Mouse (Mus musculus) neural tube, embryonic 13.5 days (tissue): ENCODE measurements around the gene Rccd1. TPM values are rescaled to one million over a fixed set of nuclear protein-coding genes. Genes with fewer than 3 reads are reported as not detected.

Experiments used
- ATAC-seq: fragments of 200-750 bp; cut with Nextera tagmentation; 2 replicates; pipeline ENCODE4 v1.8.0; 2017; ENCODE audit warnings: low read depth, mild to moderate bottlenecking, moderate TSS enrichment, moderate library complexity
- H3K27ac ChIP-seq: fragments of 300-500 bp; sonication (generic); replicated peaks from 2 replicates; pipeline ENCODE4 v1.5.1; 2015; ENCODE audit warnings: moderate library complexity, mild to moderate bottlenecking, inconsistent platforms
- H3K27me3 ChIP-seq: fragments of 300-500 bp; sonication (generic); 2 replicates; pipeline ENCODE4 v1.6.1; 2015; ENCODE audit warnings: mild to moderate bottlenecking, inconsistent platforms
- H3K36me3 ChIP-seq: fragments of 300-500 bp; sonication (generic); 2 replicates; pipeline ENCODE4 v1.6.1; 2015; ENCODE audit warnings: mild to moderate bottlenecking, inconsistent platforms
- H3K4me1 ChIP-seq: fragments of 300-500 bp; sonication (generic); replicated peaks from 2 replicates; pipeline ENCODE4 v1.6.1; 2015; ENCODE audit warnings: inconsistent platforms
- H3K4me2 ChIP-seq: fragments of 300-500 bp; sonication (generic); 2 replicates; pipeline ENCODE4 v1.6.1; 2015; ENCODE audit warnings: inconsistent platforms, mild to moderate bottlenecking, moderate library complexity
- H3K4me3 ChIP-seq: fragments of 300-500 bp; sonication (generic); 2 replicates; pipeline ENCODE4 v1.5.1; 2015; ENCODE audit warnings: mild to moderate bottlenecking, inconsistent platforms
- H3K9ac ChIP-seq: fragments of 300-500 bp; sonication (generic); 2 replicates; pipeline ENCODE4 v1.6.1; 2015; ENCODE audit warnings: moderate library complexity, mild to moderate bottlenecking, inconsistent platforms
- H3K9me3 ChIP-seq: fragments of 300-500 bp; sonication (generic); 2 replicates; pipeline ENCODE4 v1.6.1; 2016; ENCODE audit warnings: inconsistent platforms
- WGBS: fragments of 180-500 bp; shearing (Covaris S2); methylation state at CpG from one replicate; pipeline ENCODE4 v1.1.7; 2015; 5-methylcytosine and 5-hydroxymethylcytosine counted together
- polyA plus RNA-seq: library from polyadenylated mRNA; unstranded; fragments of >200 nt; fragmentation: Nextera tagmentation; extraction: Ambion mirVana; gene quantifications from 2 replicates; pipeline ENCODE4 v1.2.1, GENCODE M21; 2015

Gene Rccd1
- polyA plus RNA-seq, 1 experiment from 2014 or later, result 12.6 TPM

DNA sequence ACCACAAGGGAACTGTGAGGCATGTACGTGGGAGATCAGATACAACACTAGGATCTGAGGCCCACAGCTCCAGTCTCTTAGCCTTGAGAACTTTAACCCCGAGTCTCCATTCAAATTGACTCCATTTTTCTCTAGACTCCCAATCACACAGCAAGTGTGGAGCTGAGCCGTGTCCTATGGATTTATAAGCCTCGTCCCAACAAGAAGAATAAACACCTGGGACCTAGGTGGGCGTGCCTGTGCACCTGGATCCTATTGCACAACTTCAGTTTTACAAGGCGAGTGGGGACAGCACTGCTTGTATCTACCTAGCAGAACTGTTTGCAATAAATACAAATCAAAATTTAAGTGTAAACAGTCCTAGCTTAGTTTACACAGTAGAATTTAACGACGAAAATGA, 918 bp downstream of the Rccd1 start:
- 20% methylated on average over 8 of the region's 8 CpGs for WGBS
- no peaks in the 10 kb centered on the region for H3K27me3 ChIP-seq
- H3K4me2 ChIP-seq, result peak overlapping the region; percentile 82
- H3K4me3 ChIP-seq, result peak overlapping the region; percentile 62
- H3K36me3 ChIP-seq, result peaks cover 59% of the 10 kb centered on the region
- peak overlapping the region; percentile 72 for H3K9ac ChIP-seq
- H3K27ac ChIP-seq, result peak overlapping the region; percentile 92
- no peaks in the 10 kb centered on the region for H3K9me3 ChIP-seq
- H3K4me1 ChIP-seq, result peaks cover 29% of the 10 kb centered on the region
- ATAC-seq, result no peak

DNA sequence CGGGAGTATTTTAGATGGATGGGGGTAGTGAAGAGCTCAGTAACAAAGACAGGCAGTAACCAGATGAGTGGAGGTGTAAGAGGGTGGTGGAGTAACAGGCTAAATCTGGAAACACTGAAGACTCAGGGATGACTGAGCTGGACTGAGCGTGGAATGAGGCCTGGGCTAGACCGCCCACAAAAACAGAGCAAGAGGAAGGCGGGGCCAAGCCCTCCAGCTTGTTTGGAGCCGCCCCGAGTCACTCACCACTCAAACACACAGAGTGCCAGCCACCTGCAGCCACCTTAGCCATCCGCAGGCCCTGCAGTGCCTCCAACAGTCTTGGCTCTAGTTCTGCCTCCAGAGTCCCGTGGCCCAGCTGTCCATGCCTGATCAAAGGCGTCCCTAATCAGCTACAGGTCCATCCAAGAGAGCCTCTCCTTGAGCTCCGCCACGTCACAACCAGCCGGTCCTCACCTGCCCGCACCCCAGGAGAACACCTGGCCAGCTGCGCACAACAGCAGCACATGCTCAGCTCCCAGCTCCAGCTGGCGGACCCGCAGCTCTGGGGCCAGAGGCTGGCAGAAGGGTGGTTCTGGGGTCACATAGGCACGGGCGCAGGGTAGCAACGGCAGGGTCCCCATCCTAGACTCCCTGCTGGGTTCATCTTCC, 4.3 kb downstream of the Rccd1 start:
- peaks cover 49% of the 10 kb centered on the region for H3K36me3 ChIP-seq
- 84% methylated on average over 19 of the region's 19 CpGs for WGBS
- H3K9ac ChIP-seq, result no peak overlapping the region
- ATAC-seq, result no peak
- H3K4me3 ChIP-seq, result no peak overlapping the region
- H3K4me1 ChIP-seq, result peaks cover 22% of the 10 kb centered on the region
- H3K4me2 ChIP-seq, result no peak overlapping the region
- H3K9me3 ChIP-seq, result no peaks in the 10 kb centered on the region
- no peak overlapping the region for H3K27ac ChIP-seq
- no peaks in the 10 kb centered on the region for H3K27me3 ChIP-seq

- H3K9ac ChIP-seq, result 0 out of 2 replicates have a peak overlapping the region, but pooled peaks have one; percentile 27
- ATAC-seq, result no peak
- H3K4me2 ChIP-seq, result no peak overlapping the region
- no peak overlapping the region for H3K27ac ChIP-seq
- 96% methylated on average over 4 of the region's 4 CpGs for WGBS
- no peaks in the 10 kb centered on the region for H3K27me3 ChIP-seq
- H3K9me3 ChIP-seq, result no peaks in the 10 kb centered on the region
- H3K4me1 ChIP-seq, result peaks cover 20% of the 10 kb centered on the region
- no peak overlapping the region for H3K4me3 ChIP-seq
- H3K36me3 ChIP-seq, result peaks cover 61% of the 10 kb centered on the region
Observed at GRCm38 (mm10) chr7:80318670-80319069, 5.6 kb downstream of the Rccd1 start.

GRCm38 (mm10) chr7:80317439-80318115, 6.7 kb downstream of the Rccd1 start:
- WGBS, result 80% methylated on average over 1 of the region's 1 CpGs
- Histone ChIP-seq H3K27me3 (no peaks in the 10 kb centered on the region), H3K9me3 (no peaks in the 10 kb centered on the region), H3K4me2 (no peak overlapping the region), H3K36me3 (peaks cover 72% of the 10 kb centered on the region), H3K9ac (no peak overlapping the region), H3K4me3 (no peak overlapping the region), H3K27ac (no peak overlapping the region), H3K4me1 (peaks cover 9% of the 10 kb centered on the region; the same call in 1 of the 2 replicates)
- no peak for ATAC-seq

- Histone ChIP-seq H3K27me3 (no peaks in the 10 kb centered on the region), H3K9ac (no peak overlapping the region), H3K4me3 (no peak overlapping the region), H3K9me3 (no peaks in the 10 kb centered on the region), H3K27ac (no peak overlapping the region), H3K36me3 (peaks cover 79% of the 10 kb centered on the region), H3K4me1 (no peaks in the 10 kb centered on the region), H3K4me2 (no peak overlapping the region)
- no peak for ATAC-seq
- 84% methylated on average over 2 of the region's 2 CpGs for WGBS
Observed at GRCm38 (mm10) chr7:80315733-80316132, 8.5 kb downstream of the Rccd1 start.

- Histone ChIP-seq H3K4me1 (no peaks in the 10 kb centered on the region), H3K27me3 (no peaks in the 10 kb centered on the region), H3K27ac (no peak overlapping the region), H3K9me3 (no peaks in the 10 kb centered on the region), H3K9ac (no peak overlapping the region), H3K4me2 (no peak overlapping the region), H3K4me3 (no peak overlapping the region), H3K36me3 (peaks cover 58% of the 10 kb centered on the region)
- WGBS, result 89% methylated on average over 7 of the region's 7 CpGs
- no peak for ATAC-seq
Observed at GRCm38 (mm10) chr7:80310771-80311170, 13.5 kb downstream of the Rccd1 start.

- no peaks in the 10 kb centered on the region for H3K9me3 ChIP-seq
- no peaks in the 10 kb centered on the region for H3K27me3 ChIP-seq
- ATAC-seq, result no peak
- no peaks in the 10 kb centered on the region for H3K4me1 ChIP-seq
- WGBS, result 88% methylated on average over 3 of the region's 3 CpGs
- no peak overlapping the region for H3K4me2 ChIP-seq
- peaks cover 51% of the 10 kb centered on the region for H3K36me3 ChIP-seq
- no peak overlapping the region for H3K4me3 ChIP-seq
- H3K27ac ChIP-seq, result no peak overlapping the region
- H3K9ac ChIP-seq, result no peak overlapping the region
Observed at GRCm38 (mm10) chr7:80307766-80308165, 16.5 kb downstream of the Rccd1 start.

DNA sequence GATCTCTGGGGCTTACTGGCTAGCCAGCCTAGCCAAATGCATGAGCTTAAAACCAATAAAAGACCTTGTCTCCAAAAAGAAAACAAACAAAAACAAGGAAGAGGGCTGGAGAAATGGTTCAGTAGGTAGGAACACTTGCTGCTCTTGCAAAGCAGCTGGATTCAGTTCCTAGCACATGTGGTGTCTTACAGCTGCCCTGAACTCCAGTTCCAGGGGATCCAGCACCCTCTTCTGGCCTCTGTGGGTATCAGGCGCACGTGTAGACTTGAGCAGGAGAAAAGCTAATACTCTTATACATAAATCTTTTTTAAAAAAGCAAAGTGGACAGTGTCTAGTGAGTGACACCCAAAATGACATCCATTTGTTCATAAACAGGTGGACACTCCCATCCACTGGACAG, 22.7 kb downstream of the Rccd1 start:
- no peak for ATAC-seq
- Histone ChIP-seq H3K27me3 (no peaks in the 10 kb centered on the region), H3K27ac (no peak overlapping the region), H3K4me3 (no peak overlapping the region), H3K9me3 (no peaks in the 10 kb centered on the region), H3K4me1 (0 out of 2 replicates have a peak, but pooled peaks cover 6% of the 10 kb centered on the region), H3K36me3 (peaks cover 38% of the 10 kb centered on the region), H3K9ac (no peak overlapping the region), H3K4me2 (no peak overlapping the region)
- WGBS, result 87% methylated on average over 2 of the region's 2 CpGs

DNA sequence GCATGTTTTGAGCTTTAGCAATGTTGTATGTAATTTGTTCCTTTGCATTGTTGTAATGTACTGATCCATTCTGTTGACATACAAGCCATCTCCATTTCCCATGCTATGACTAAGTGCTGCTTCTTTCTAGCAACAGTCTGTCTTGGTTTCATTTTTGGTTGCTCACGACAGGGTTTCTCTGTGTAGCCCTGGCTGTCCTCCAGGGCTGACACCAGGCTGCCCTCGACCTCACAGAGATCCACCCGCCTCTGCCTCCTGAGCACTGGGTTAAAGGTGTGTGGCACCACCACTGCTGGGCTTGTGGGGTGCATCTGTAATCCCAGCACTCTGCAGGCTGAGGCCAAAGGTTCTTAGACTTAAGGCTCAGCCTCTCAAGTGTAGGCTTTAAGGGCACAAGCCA, 24.7 kb downstream of the Rccd1 start:
- Histone ChIP-seq H3K4me1 (peaks cover 16% of the 10 kb centered on the region), H3K27ac (no peak overlapping the region), H3K36me3 (peaks cover 25% of the 10 kb centered on the region), H3K27me3 (no peaks in the 10 kb centered on the region), H3K9ac (no peak overlapping the region), H3K4me2 (no peak overlapping the region), H3K9me3 (no peaks in the 10 kb centered on the region), H3K4me3 (no peak overlapping the region)
- 90% methylated on average over 3 of the region's 3 CpGs for WGBS
- no peak for ATAC-seq

DNA sequence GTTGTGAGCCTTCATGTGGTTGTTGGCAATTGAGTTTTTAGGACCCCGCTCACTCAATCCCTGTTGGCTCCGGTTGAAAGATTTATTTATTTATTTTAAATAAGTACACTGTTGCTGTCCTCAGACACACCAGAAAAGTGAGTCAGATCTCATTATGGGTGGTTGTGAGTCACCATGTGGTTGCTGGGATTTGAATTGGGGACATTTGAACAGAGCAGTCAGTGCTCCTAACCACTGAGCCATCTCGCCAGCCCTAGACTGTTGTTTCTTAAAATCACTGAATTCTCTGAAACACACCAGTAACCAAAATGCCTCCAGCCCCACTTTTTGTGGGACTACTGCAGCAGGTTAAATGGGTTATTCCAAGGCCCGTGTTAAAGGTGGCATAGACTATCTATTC, 25.5 kb downstream of the Rccd1 start:
- Histone ChIP-seq H3K4me3 (no peak overlapping the region), H3K4me2 (no peak overlapping the region), H3K4me1 (peaks cover 16% of the 10 kb centered on the region), H3K27me3 (no peaks in the 10 kb centered on the region), H3K36me3 (peaks cover 17% of the 10 kb centered on the region), H3K9me3 (no peaks in the 10 kb centered on the region), H3K27ac (no peak overlapping the region), H3K9ac (no peak overlapping the region)
- ATAC-seq, result no peak
- WGBS, result 94% methylated on average over 4 of the region's 4 CpGs

DNA sequence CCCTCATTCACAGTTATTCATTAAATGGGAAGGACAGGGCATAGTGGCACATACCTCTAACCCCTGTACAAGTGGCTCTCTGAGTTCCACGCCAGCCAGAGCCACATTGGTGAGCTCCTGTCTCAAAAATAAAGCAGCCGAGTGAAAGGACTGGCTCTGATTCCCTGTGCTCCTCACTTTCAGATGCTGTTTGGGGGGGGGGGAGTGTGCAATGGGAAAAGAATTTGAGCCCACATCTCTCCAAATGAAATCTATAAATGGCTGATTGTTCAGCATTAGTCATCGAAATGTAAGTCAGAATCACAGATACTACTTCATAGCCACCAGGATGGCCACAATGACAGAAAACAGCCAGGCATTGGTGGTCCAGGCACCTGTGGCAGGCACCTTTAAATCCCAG, 27.2 kb downstream of the Rccd1 start:
- no peak overlapping the region for H3K4me2 ChIP-seq
- WGBS, result 73% methylated on average over 3 of the region's 3 CpGs
- H3K27me3 ChIP-seq, result no peaks in the 10 kb centered on the region
- no peak overlapping the region for H3K4me3 ChIP-seq
- no peaks in the 10 kb centered on the region for H3K9me3 ChIP-seq
- peaks cover 13% of the 10 kb centered on the region for H3K36me3 ChIP-seq
- H3K4me1 ChIP-seq, result peaks cover 16% of the 10 kb centered on the region
- H3K9ac ChIP-seq, result no peak overlapping the region
- H3K27ac ChIP-seq, result no peak overlapping the region
- ATAC-seq, result no peak

GRCm38 (mm10) chr7:80296462-80296861, 27.8 kb downstream of the Rccd1 start:
- ATAC-seq, result no peak
- peaks cover 13% of the 10 kb centered on the region for H3K36me3 ChIP-seq
- H3K27me3 ChIP-seq, result no peaks in the 10 kb centered on the region
- peaks cover 16% of the 10 kb centered on the region for H3K4me1 ChIP-seq
- H3K9ac ChIP-seq, result no peak overlapping the region
- H3K9me3 ChIP-seq, result no peaks in the 10 kb centered on the region
- no peak overlapping the region for H3K27ac ChIP-seq
- peak overlapping the region; percentile 98; the same call in 1 of the 2 replicates for H3K4me2 ChIP-seq
- H3K4me3 ChIP-seq, result no peak overlapping the region
- WGBS, result 92% methylated on average over 6 of the region's 6 CpGs
